Mouse (Mus musculus) gastrocnemius, adult 2 months (tissue): ENCODE measurements around the gene Sema4b. TPM values are rescaled to one million over a fixed set of nuclear protein-coding genes. Genes with fewer than 3 reads are reported as not detected.
A peak's percentile ranks its signal among the peaks of the same experiment; 100 is the strongest.

Experiments used
- DNase-seq: peaks from one replicate; pipeline ENCODE4 v3.0.0; 2022
- H3K27ac ChIP-seq: fragments of 200-600 bp; 2 replicates; pipeline ENCODE4 v1.8.1; 2022; ENCODE audit warnings: mild to moderate bottlenecking
- H3K4me3 ChIP-seq: fragments of 200-600 bp; 2 replicates; pipeline ENCODE4 v1.8.1; 2022; ENCODE audit warnings: mild to moderate bottlenecking, moderate library complexity
- CTCF ChIP-seq: fragments of 200-600 bp; IDR thresholded peaks from 2 replicates; pipeline ENCODE4 v1.8.1; 2022; ENCODE audit warnings: antibody characterized with exemption, mild to moderate bottlenecking, moderate library complexity
- intact Hi-C: fragments of 180-260 bp; cut with DNase I; formaldehyde crosslinking; loops from one replicate; pipeline ENCODE4 v1.15.1; 2025
- total RNA-seq, 2 experiments: library from RNA; stranded (reverse); gene quantifications; 2 replicates each; pipeline ENCODE4 v1.2.3; 2021

Sema4b gene
- total RNA-seq, 2 experiments from 2014 or later = 1.8 to 2.1 TPM

DNA sequence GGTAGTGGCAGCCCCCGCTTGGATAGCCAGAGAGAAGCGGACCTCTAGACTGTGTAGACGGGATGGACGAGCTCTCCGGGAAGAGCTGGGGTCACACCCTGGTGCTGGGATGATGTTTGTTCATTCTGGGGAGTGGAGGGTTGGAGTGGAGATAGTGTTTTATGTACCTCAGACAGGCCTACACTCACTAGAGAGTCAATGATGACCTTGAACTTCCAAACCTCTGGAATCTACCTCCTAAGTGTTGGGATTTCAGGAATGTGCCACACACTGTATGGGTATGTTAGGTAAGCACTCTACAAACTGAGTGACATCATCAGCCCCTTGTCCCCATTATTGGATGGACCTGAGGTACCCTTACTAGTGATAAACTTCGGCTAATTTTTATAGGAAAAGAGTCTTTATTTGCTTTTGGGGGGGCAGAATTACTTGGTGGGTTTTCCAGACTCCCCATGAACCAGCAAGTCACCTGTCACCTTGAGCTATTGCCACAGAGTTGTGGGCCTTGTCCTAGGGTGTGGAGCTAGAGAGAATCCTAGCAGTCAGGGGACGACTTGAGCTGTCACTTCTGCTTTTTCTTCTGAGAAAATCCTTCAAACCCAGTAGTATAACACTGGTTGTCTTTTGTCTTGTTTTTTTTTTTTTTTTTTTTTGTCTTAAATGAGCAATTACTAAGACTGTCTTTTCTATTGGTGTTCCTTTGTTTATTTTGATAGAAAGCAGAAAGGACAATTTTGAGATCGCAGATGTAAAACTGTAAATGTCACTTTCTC lies 28.0 kb upstream of the Sema4b start:
- intact Hi-C loops = no loop called here

DNA sequence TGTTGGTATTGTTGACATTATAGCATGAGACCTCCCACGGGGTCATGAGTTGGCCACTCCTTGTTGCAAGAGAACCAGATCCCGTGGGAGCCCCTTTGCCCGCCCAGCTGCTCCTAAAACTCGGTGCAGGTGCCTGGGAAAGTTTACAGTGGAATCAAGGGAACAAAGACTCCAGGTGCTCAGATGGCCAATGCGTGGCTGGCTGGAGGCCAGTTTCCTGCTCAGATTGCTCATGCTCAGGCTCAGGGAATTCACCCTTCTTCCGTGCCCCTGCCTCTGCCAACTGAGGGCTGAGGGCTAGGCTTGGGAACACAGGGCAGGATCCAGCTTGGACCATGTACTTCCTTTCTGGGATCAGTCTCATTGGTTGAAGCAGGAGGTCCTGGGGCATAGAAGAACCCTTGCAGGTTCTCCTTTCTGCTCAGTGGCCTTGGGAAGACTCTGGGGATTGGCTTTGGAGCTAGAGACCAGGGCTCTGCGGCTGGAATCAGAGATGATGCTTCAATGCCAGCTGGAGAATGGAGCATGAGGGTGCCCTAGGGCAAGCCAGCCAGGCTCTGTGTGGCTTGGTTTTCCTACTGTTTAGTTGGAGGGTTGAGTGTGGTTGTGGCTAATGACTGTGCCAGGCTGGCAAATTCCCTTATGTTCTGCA lies 26.2 kb upstream of the Sema4b start:
- intact Hi-C loops = no loop called here
- no peak for DNase-seq
- no peak for TF ChIP-seq CTCF
- Histone ChIP-seq H3K4me3 (no peak overlapping the region), H3K27ac (peak overlapping the region; percentile 54)

More for the DNA sequence above, 28.0 kb upstream of the Sema4b start:
- DNase-seq = no peak
- H3K27ac ChIP-seq = no peak overlapping the region
- H3K4me3 ChIP-seq = no peak overlapping the region
- TF ChIP-seq CTCF = no peak

DNA sequence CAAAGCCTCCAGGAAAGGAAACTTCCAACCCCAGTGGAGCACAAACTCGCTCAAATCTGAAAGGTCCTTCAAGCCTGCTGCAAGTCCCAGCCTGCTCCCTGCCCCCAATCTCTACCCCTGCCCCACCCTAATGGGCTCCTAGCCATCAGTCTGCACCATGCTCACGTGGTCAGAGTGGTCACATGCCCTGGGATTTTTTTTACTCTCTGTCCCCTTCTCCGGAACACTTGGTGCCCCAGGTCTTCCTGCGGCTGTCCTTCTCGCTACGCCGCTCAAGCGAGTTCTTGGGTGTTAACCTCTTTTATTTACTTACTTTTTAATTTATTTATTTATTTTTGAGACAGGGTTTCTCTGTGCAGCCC lies 25.7 kb upstream of the Sema4b start:
- no peak overlapping the region; the same call in 1 of the 2 replicates for H3K4me3 ChIP-seq
- TF ChIP-seq CTCF = no peak
- H3K27ac ChIP-seq = peak overlapping the region; percentile 54
- peak; percentile 62 for DNase-seq
- intact Hi-C loops = no loop called here

DNA sequence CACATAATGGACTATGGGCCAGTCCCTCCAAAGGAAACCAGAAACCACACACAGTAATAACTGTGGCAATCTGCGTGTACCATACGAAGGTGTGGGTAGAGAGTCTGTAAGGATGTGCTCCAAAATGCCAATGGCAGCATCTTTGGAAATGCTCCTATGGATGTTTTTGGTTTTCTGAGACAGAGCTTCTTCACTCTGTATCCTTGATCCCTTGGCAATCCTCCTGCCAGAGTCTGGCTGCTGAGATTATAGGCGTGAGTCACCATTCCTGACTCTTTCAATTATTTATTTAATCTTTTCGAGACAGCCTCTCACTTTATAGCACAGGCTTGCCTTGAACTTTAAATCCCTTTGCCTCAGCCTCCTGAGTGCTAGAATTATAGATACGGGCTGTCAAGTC lies 21.2 kb upstream of the Sema4b start:
- H3K27ac ChIP-seq = no peak overlapping the region
- no peak overlapping the region for H3K4me3 ChIP-seq
- no peak for TF ChIP-seq CTCF
- intact Hi-C loops = no loop called here
- no peak for DNase-seq

DNA sequence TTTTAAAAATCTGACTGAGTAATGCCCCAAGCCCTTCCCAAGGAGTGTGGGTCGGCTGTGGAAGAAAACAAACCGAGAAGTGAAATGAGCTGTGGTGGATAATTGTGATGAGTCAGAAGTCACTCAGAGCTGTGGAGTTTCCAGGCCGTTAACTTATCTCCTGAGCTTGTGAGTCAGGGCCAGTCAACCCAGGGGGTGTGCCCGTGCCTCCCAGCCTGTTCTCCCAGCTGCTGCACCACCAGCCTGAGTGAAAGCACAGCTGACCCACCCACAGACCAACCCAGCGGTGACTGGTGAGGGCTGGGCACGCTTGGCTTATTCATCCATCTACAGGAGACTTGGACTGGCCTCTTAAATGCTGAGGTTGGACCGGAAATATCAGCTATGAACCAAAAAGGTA lies 19.9 kb upstream of the Sema4b start:
- no peak for DNase-seq

DNA sequence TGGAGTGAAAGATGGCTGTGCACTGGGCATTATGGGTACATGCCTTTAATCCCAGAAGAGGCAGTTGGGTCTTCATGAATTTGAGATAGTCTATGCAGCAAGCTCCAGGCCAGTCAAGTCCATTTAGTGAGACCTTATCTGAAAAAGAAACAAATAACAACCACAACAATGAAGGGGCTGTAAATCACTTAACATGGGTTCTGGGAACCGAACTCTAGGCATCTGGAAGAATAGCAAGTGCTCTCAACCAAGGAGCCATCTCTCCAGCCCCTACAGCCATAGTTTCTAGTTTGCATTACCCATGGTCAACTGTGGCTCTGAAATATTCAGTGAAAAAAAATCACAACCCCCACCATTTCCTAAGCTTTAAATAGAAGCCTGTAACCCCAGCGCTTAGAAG lies 16.8 kb upstream of the Sema4b start:
- H3K27ac ChIP-seq = no peak overlapping the region
- DNase-seq = no peak
- no peak for TF ChIP-seq CTCF
- no peak overlapping the region for H3K4me3 ChIP-seq
- intact Hi-C loops = no loop called here

More for the DNA sequence above, 19.9 kb upstream of the Sema4b start:
- Histone ChIP-seq H3K4me3 (no peak overlapping the region), H3K27ac (no peak overlapping the region)
- no peak for TF ChIP-seq CTCF
- intact Hi-C loops = no loop called here

DNA sequence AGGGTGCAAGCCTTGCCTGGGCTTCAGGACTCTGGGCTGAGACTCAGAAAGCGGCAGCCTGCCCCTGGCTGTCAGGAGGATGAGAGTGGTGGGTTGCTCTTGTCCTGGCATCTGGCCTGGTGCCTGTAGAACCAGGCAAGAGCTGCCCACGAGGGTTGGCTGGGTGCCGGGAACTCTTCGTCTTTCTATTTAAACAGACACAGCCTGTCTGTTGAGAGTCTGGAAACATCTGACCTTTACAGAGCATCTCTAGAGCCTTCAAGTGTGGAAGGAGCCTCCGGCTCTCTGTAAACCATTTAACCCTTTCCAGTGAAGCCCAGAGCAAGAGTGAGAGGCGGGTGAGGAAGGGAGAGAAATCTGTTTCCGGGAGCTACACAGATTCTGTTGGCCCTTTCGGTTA lies 15.3 kb upstream of the Sema4b start:
- H3K27ac ChIP-seq = no peak overlapping the region
- DNase-seq = peak; percentile 47
- no peak for TF ChIP-seq CTCF
- intact Hi-C loops = no loop called here
- no peak overlapping the region for H3K4me3 ChIP-seq

DNA sequence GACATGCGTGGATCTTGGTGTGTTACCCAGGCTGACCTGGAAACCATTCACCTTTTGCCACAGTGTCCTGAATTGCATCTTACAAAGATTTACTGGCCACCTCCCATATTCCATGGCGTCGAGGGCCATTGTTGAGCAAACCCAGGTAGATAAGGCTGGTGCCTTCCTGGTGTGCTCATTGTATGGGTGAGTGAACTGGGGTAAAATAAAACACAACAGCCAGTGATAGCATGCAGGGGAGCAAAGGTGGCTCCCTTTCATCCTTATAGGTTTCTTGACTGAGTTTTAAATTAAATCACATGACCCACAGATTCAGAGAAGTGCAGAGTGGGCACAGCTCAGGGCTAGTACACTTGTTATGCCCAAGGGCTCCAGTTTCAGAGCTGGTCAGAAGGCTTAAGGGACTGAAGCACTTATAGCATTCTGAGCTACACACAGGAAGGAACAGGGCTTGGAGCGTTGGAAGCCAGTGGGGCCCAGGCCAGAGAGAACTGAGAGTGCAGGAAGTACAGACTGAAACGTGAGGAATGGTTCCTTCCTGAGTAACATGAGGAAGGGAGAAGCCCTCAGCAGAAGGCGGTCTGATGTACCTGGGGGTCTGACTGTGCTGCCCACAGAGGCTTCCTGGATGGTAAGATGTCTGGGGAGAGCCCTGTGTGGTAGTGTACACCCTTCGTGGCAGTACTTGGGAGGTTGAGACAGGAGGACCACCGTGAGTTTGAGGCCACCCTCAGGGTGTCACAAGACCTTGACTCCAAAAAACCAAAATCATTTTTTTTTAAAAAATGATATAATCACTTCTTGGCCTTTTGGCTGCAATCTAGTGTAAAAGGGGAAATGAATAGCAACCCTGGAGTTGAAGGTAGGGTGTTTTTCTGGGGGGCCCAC lies 14.3 kb upstream of the Sema4b start:
- Histone ChIP-seq H3K4me3 (no peak overlapping the region), H3K27ac (no peak overlapping the region)
- TF ChIP-seq CTCF = no peak
- no peak for DNase-seq
- intact Hi-C loops = no loop called here

DNA sequence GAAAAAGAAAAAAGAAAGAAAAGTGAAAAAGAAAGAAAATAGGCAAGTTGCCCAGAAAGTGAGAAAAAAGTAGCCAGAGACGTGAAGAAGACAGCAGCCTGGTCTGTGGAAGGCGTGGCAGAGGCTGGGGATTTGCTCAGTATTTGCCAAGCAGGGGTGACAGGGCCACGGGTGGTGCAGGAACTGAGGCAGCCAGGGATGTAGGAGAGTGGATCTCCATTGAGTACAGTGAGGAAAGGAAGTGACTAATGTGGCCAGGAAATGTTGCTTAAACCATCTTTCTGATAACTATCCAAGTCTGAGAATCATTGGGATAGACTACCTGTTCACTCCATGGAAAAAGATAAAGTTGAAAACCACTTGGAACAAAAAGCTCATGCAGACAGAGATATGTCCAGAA lies 10.5 kb upstream of the Sema4b start:
- intact Hi-C loops = no loop called here
- no peak for TF ChIP-seq CTCF
- no peak for DNase-seq

DNA sequence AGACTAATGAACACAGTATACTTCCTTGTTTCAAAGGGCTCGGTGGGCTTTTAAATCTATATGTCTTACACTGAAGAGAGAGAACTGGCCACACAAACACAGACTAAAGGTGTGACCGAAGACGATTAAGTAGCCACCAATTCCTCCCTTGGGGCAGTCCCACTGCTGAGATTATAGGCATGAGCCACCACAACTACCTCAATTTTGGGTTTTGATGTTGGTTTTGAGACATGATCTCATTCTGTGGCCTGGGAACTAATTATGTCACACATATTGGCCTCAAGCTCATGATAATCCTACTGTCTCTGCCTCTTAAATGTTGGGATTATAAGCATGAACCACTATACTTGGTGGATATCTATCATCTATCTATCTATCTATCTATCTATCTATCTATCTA lies 9.2 kb upstream of the Sema4b start:
- Histone ChIP-seq H3K27ac (no peak overlapping the region), H3K4me3 (no peak overlapping the region)
- intact Hi-C loops = no loop called here
- no peak for TF ChIP-seq CTCF
- DNase-seq = no peak

More for the DNA sequence above, 10.5 kb upstream of the Sema4b start:
- Histone ChIP-seq H3K27ac (no peak overlapping the region), H3K4me3 (no peak overlapping the region)

DNA sequence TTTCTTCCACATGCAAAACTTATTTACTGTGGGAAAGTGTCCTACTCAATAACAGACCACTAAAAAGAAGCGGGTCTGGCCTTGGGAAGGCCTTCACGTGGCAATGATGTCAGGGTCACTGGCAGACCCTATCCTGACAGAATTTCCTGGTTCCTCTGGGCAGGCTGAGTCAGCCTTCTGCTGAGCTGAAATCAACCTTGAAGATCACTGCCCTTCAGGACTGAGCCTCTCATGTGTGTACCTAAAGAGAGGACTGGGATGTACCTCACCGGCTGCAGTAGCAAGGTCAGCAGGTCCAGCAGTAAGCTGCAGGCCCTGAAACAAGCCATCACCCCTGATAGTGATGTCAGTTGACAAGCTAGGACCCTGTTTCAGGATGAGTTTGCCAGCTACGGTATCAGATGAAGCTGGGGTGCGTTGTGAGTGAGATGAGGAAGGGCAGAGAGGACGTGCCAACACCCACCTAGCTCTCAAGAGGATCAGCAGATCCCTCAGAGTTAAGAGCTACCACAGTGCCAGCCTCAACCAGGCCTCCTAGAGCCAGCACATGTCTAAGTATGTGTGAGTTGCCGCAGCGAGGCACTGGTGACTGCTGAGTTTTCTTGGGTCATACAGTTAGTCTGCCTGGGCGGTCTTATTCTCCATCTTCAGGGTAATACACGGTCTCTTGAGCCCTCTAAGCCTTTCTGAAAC lies 8.5 kb upstream of the Sema4b start:
- no peak overlapping the region for H3K4me3 ChIP-seq
- H3K27ac ChIP-seq = no peak overlapping the region
- no peak for DNase-seq
- intact Hi-C loops = no loop called here
- no peak for TF ChIP-seq CTCF

DNA sequence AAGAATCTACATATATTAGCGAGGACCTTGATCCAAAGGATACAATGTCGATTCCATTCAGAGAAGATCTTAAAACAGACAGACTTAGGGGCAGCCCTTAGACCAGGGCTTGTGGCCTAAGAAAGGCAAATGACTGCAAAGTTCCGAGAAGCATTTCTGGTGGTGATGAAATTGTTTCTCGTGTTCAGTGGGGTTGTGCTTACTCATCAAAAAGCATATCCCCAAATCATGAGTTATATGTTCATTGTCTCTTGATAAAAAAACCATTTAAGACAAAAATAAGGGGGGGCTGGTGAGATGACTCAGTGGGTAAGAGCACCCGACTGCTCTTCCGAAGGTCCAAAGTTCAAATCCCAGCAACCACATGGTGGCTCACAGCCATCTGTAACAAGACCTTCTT lies 7.3 kb upstream of the Sema4b start:
- H3K27ac ChIP-seq = no peak overlapping the region
- TF ChIP-seq CTCF = no peak
- DNase-seq = no peak
- no peak overlapping the region for H3K4me3 ChIP-seq
- intact Hi-C loops = no loop called here

DNA sequence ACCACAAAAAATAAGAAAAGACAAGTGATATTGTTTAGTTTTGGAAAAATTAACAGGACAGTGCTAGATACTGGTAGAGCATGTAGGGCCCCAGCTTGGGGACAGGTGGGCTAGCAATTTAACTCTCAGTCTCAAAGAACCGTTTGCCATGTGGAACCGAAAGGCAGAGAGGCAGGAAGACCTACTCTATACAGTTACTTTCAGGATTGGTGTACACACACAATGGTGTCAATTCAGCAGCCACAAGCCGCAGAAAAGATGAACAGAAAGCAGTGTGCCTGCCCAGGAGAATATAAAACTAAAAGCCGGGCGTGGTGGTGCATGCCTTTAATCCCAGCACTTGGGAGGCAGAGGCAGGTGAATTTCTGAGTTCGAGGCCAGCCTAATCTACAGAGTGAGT lies 6.9 kb upstream of the Sema4b start:
- Histone ChIP-seq H3K27ac (no peak overlapping the region), H3K4me3 (no peak overlapping the region)
- intact Hi-C loops = no loop called here
- TF ChIP-seq CTCF = no peak
- no peak for DNase-seq
